In the genomic region with DNA sequence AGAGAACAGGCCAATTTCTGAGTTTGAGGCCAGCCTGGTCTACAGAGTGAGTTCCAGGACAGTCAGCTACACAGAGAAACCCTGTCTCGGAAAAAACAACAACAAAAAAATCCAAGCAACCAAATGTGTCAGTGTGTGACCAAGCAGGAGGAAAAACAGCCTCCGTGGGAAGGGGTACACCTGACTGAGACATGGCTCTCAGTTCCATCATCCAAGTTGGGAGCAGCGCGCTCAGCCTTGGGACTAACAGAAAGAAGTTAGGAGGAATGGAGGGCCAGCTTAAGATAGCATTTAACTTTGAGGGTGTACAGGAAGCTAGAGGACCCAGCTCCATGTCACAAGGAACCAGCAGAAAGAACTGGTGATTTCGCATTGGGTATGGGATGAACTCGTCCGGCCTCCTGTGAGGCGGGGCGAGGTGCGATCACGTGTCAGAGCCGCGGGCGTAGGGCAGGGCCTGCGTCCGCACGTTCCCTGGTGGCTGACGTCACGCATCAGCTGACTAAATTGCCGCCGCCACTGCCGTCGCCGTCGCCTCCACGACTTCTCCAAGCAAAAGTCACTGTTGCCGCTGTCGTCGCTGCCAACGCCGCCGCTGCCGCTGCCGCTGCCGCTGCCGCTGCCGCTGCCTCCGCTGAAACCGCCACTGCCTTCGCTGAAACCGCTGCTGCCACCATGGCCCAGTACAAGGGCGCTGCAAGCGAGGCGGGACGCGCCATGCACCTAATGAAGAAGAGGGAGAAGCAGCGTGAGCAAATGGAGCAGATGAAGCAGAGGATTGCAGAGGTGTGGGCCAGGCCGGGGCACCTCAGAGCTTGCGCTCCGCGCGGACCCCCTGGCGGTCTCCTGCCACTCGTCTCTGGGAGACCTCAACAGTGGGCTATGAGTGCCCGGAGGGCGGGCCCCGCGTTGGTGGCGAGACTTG, we compare ENCODE assay signal across 8 mouse cellular contexts. TPM values are rescaled to one million over a fixed set of nuclear protein-coding genes. Genes with fewer than 3 reads are reported as not detected.
DNase-seq lines count a peak whose midpoint lies in the region; ATAC-seq lines count a peak whose summit lies in the region.

Fam50a (plus strand) TSS at position 494 of the 925 bp plus-strand sequence.

- DNase-seq in adrenal gland, adult 18-20 months (ENCODE audit: low spot score in 2 of 2), result peak; percentile 73 to 76
- peak; percentile 86 for DNase-seq in embryo, embryonic 10.5 days (ENCODE audit: low spot score)
- peak; percentile 89 for DNase-seq in gastrocnemius, postnatal 14 days
- DNase-seq in left cerebral cortex, postnatal 10 days (ENCODE audit: extremely low spot score in 1 of 2, low spot score in 2 of 2), result peak; percentile 85 to 93
- peak; percentile 94 to 95 for DNase-seq in right cerebral cortex, postnatal 10 days (ENCODE audit: low spot score in 2 of 2)
- DNase-seq in urinary bladder, postnatal 14 days (ENCODE audit: low spot score), result peak; percentile 90

- intact Hi-C loops in gastrocnemius, postnatal 14 days (cut with DNase I; ENCODE audit: low total_unique reads), result no loop called here
- intact Hi-C loops in left cerebral cortex, postnatal 10 days (cut with DNase I), result no loop called here

- peak; percentile 99 for ATAC-seq in inflammation-experienced regulatory T-cells, adult 6 months
- ATAC-seq in megakaryocyte progenitor cell, adult 5-6 weeks (replicated peaks; ENCODE audit: poor library complexity), result peak; percentile 98

RNA-seq across cellular contexts. Expression of gene Fam50a, which starts in this region (rescaled TPM):
- 10 to 100 TPM; 63.3 to 65.8 TPM for total RNA-seq in adrenal gland, adult 18-20 months (2021)
- total RNA-seq in gastrocnemius, postnatal 14 days (2021), result 10 to 100 TPM; 20.0 to 23.5 TPM
- polyA plus RNA-seq in inflammation-experienced regulatory T-cells, adult 6 months (2017; shearing (Covaris generic)), result 10 to 100 TPM; 54.7 to 72.5 (median 72.5) TPM
- total RNA-seq in left cerebral cortex, postnatal 10 days (2021), result 10 to 100 TPM; 37.6 to 44.6 TPM
- total RNA-seq in megakaryocyte progenitor cell, adult 5-6 weeks (2015), result 38.6 and 47.9 TPM in 2 replicates
- 56.9 and 62.8 TPM in 2 replicates for total RNA-seq in megakaryocyte progenitor cell, adult 5-6 weeks (2017)

Comparison
In these comparisons a context has a peak if more than half of its experiments do, and no peak if none do; other contexts are left out.
1. Peak in every context shown above with its lines: DNase-seq and ATAC-seq.